Mouse (Mus musculus) splenic B cell, adult 2 months (primary cell): Measurements from ENCODE around the gene Stub1.
"Not testable (repeated sequence)": the region's sequence is repeated elsewhere in the genome, so short reads cannot be mapped to it uniquely, and the experiment has no call there.

Source experiments
- DNase-seq: peaks from one replicate; pipeline ENCODE4 v3.0.0-alpha.2; 2011; ENCODE audit warnings: low read depth, low spot score
- H3K27me3 ChIP-seq: 2 replicates; pipeline ENCODE4 v1.6.1; 2012; ENCODE audit warnings: mild to moderate bottlenecking, low read length, moderate library complexity, mixed read lengths; ENCODE audit not compliant: control insufficient read depth, poor library complexity, insufficient read depth, severe bottlenecking
- H3K36me3 ChIP-seq: 2 replicates; pipeline ENCODE4 v1.6.1; 2012; ENCODE audit warnings: mild to moderate bottlenecking, low read length, moderate library complexity, mixed read lengths; ENCODE audit not compliant: control insufficient read depth, poor library complexity, insufficient read depth, severe bottlenecking

Stub1 gene

DNA sequence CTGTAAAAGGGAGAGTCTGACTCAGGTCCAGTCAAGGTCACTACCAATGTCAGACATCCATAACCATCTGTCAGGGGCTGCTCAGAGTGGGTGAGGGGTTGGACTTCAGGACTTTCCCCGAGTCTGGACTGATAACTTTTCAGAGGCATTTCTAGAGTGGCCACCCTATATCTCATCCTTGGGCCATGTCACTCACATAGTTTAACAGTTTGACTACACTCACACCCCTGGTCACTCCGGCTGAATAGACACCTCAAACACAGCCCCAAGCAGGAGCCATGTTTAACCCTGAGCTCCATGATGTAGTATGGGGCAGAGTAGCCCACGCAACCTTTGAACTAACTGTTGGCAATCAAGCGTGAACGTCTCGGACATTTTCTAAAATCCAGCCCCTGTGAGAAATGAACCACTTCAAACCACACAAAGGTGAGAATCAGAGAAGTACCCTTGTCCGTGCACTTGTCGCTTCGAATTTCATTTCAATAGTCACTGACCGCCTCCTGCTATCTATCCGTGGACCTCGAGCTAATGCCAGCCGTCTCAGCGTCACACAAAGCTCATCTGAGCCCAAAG lies 41.0 kb upstream of the Stub1 start:
- H3K27me3 ChIP-seq: no peaks in the 10 kb centered on the region
- H3K36me3 ChIP-seq: no peaks in the 10 kb centered on the region; the same call in 1 of the 2 replicates
- no peak for DNase-seq

DNA sequence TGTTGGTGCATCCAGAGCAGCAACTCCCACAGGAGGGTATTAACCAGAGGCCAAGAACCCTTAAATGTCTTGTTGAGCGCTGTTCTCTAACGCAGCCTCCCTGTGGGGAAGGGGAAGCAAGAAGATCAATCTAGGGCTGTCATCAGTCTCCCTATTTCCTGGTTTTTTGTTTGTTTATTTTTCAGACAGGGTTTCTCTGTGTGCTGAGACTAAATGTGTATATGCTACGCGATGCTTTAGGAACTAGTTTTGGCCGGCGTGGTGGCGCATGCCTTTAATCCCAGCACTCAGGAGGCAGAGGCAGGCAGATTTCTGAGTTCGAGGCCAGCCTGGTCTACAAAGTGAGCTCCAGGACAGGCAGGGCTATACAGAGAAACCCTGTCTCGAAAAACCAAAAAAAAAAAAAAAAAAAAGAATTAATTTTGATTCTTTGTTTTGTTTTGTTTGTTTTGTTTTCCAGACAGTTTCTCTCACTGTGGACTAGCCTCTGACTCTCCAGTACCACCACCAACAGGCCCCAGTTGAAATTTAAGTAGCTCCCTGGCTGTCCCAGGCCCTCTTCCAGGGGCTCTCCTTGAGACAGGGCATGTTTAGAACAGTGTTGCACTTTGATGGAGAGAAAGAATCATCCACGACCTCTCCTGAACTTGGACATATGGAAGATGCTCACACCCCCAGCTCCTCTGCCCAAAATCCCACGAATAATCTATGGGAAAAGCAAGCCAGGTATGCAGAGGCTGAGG lies 40.4 kb upstream of the Stub1 start:
- no peaks in the 10 kb centered on the region for H3K27me3 ChIP-seq
- no peak for DNase-seq
- H3K36me3 ChIP-seq: no peaks in the 10 kb centered on the region; the same call in 1 of the 2 replicates

DNA sequence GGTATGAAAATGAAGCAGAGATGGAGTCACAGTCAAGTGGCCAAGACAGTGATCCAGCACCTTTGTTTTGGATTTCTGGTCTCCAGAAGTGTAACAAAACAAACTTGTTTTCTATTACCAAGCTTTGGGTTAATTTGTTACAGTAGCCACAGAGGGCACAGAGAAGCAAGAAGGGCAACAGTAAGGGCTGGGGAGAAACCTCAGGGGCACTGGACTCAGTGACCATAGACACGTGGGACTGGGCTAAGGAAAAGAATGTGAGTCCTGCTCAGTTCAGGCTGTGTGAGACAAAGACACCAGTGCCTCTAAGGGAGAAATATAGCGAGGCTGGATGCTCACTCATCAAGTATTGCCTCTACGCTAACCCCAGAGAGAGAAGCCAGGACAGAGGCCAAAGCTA lies 39.5 kb upstream of the Stub1 start:
- no peak for DNase-seq
- H3K27me3 ChIP-seq: no peaks in the 10 kb centered on the region
- H3K36me3 ChIP-seq: no peaks in the 10 kb centered on the region

DNA sequence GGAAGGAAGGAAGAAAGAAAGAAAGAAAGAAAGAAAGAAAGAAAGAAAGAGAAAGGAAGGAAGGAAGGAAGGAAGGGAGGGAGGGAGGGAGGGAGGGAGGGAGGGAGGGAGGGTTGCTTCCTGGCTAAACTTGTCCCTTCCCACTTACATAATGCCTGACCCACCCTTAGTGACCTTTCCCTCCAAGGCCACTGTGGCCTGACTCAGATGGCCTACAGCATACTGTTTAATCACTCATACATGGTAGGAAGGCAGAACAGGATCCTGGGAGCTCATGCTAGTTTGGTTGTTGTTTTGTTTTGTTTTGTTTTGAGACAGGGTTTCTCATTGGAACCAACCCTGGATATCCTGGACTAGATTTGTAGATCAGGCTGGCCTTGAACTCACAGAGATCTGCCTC lies 38.4 kb upstream of the Stub1 start:
- H3K36me3 ChIP-seq, H3K27me3 ChIP-seq, DNase-seq: not testable (repeated sequence)

DNA sequence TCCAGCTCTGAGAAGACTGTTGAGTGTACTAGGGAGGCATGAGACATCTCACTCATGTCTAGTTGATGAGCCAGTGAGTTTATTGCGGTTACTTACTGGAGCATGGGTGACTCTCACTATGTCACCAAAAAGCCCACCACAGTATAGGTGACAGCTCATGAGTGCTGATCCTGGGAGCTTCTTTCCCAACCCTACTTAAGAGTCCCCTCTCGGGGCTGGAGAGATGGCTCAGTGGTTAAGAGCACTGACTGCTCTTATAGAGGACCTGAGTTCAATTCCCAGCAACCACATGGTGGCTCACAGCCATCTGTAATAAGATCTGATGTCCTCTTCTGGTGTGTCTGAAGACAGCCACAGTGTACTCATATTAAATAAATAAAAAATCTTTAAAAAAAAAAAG lies 36.8 kb upstream of the Stub1 start:
- DNase-seq: no peak
- no peaks in the 10 kb centered on the region for H3K36me3 ChIP-seq
- no peaks in the 10 kb centered on the region for H3K27me3 ChIP-seq

DNA sequence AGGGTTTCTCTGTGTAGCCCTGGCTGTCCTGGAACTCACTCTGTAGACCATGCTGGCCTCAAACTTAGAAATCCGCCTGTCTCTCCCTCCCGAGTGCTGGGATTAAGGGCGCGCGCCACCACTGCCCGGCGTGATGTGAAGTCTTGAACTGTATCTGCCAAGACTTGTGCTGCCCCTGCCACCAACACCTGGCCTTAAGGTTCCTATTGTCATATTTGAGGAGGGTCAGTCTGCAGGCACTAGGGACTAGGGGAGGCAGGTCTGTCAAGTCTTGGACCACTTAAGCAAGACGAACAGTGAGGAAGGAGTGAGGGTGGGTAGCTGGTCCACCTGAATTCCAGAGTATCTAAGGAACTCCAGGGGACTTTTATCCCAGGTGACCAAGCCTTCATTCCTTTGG lies 36.3 kb upstream of the Stub1 start:
- H3K36me3 ChIP-seq: no peaks in the 10 kb centered on the region; the same call in 1 of the 2 replicates
- DNase-seq: no peak
- H3K27me3 ChIP-seq: no peaks in the 10 kb centered on the region

DNA sequence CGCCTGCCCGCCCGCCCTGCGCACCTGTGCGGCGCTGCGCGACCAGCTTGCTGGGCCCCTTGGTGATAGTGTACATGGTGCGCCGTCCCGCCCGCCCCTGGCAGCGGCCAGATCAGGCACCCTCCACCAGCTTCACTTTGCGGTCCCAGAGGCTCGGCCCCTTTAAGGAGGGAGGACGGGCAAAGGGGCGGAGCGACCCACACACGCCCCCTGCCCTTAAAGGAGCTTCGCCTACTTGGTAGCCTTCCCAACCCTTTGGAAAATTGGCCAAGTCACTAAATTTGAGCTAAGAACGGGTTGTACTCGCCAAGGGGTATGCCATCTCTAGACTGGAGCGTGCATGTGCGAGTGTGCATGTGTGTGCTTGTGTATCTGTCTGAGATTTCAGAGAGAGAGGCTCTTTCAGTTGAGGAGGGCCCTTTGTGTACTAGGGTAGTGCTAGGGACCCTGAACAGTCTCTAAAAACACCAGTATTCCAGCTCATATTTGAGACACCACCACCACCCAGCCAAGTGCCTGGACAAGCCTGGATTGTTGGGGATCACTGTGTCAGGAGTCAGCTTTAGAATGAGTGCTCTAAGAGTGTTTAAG lies 35.5 kb upstream of the Stub1 start, which contains the start of gene Mcrip2:
Mcrip2 (minus strand) TSS at position 164 of the 591 bp plus-strand sequence.
- DNase-seq: peak; percentile 58
- Histone ChIP-seq H3K27me3 (no peaks in the 10 kb centered on the region), H3K36me3 (no peaks in the 10 kb centered on the region; the same call in 1 of the 2 replicates)

DNA sequence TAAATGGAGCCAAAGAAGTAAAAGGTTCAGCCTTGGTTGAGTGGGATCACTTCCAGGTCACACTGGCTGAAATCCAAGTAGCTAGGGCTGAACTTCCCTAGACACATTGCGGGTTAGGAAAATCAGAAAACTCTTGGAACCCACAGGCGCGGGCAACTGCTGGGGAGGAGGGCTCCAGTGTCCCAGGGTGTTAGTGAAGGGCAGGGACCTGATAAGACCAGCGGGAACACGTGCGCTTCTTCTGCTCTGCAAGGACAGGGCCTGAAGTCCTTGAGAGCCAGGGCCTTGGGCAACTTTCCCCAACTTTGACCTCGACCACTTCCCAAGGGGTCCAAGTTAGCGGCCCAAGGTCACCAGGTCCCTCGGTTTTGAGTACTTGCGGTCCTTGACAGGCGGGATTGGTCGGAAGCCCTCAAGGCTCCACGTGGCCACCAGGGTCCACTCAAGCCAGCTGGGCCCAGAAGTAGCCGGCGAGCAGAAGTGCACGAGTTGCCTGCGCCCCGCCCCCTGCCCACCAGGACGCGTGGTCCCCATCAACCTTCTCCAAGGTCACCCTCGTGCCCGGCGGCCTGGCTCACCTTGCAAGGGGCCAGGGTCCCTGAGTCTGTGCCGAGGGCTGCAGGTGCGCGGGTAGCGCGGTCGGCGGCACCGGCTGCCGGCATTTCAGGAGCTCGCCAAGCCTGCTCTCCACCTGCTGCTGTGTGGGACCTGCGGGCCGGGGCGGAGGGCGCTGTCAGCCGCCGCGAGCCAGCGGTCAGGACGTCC lies 34.8 kb upstream of the Stub1 start:
- peak; percentile 20 for DNase-seq
- H3K36me3 ChIP-seq: no peaks in the 10 kb centered on the region; the same call in 1 of the 2 replicates
- no peaks in the 10 kb centered on the region for H3K27me3 ChIP-seq

DNA sequence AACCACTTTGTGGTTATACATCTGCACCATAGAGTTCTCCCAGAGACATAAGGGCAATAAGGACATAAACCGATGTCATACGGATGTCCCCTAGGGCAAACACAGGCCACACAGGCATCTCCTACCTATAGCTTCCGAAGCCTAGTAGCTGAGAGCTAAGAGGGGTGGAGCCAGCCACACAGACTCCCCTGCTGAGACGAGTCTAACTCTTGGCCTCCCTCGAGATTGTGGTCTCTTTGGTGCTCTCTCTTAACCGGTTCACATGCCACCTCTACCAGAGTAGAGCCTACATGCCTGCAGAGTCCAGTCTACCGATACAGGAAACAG lies 34.3 kb upstream of the Stub1 start:
- H3K27me3 ChIP-seq: no peaks in the 10 kb centered on the region
- no peaks in the 10 kb centered on the region; the same call in 1 of the 2 replicates for H3K36me3 ChIP-seq
- DNase-seq: no peak

DNA sequence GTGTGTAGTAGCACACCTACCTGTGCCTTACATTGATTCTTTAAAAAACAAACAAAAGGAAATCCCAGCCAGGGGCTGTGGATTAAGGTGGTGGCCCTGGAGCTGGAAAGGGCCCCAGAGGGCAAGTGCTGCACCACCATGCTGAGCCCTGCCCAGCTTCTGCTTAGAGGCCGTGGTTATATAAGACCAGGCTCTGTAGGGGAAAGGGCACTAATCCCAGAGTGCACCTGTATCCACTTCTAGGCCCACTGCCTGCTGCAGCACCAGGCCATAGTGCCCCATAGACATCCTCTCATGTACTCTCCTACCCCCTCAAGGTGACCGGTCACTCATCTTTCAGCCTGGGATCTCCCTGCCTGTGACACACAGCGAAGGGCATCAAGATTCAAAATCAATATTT lies 33.0 kb upstream of the Stub1 start:
- H3K36me3 ChIP-seq: no peaks in the 10 kb centered on the region; the same call in 1 of the 2 replicates
- H3K27me3 ChIP-seq: no peaks in the 10 kb centered on the region
- no peak for DNase-seq

DNA sequence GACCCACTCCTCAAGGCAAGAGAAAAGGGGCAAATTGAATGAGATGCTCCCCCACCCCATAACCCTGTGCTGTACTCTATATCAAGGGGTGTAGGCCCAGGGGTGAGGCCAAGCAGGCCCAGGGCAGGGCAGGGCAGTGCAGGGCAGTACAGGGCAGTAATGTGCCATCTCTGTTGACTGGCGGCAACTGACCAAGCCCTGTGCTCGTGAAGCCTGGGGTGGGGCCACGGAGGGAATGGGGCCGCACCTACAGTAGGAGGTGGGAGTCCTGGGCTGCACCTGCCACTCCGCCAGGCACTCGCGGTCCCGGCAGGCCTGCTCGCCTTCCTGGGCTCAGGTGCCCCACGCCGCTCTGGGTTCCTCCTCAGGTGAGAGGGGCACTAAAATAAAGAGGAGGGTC lies 32.1 kb upstream of the Stub1 start:
- Histone ChIP-seq H3K27me3 (no peaks in the 10 kb centered on the region), H3K36me3 (no peaks in the 10 kb centered on the region; the same call in 1 of the 2 replicates)
- DNase-seq: no peak

DNA sequence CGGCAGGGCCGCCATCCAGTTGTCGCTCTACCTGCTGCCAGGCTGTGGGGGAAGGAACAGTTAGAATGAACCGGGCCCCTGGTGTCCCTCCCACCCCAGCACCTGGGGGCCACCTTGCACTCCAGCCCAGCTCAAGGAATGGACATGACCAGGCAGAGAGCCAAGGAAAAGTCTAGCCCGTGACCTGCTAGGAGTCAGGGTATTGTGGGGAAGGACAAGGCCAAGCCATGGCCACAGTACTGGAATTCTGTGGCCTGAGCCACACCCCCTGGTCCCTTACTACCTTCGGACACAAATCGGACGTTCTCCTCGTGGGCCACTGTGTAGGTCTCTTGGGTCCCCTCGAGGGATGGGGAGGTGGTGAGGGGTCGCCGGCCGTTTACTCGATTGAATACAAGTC lies 31.1 kb upstream of the Stub1 start:
- H3K27me3 ChIP-seq: no peaks in the 10 kb centered on the region
- H3K36me3 ChIP-seq: no peaks in the 10 kb centered on the region; the same call in 1 of the 2 replicates
- no peak for DNase-seq

DNA sequence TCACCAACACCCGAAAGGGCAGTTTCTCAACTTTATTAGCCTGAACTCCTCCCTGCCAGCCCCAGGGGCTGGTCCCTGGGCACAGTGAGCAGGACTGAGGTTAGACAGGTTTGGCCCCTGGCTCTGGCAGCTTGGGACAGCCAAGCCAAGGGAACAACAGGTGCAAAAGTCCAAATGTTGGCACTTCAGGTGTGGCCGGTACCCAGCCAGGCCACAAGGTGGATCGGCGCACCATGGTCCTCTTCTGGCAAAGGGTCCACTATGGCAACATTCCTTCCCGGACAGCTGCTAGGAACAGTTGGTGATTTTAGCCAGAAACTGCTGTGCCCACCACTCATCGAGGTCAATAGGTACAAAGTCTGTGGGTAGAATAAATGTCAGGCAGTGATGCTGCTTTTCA lies 30.5 kb upstream of the Stub1 start:
- no peak for DNase-seq
- Histone ChIP-seq H3K36me3 (no peaks in the 10 kb centered on the region; the same call in 1 of the 2 replicates), H3K27me3 (no peaks in the 10 kb centered on the region)

DNA sequence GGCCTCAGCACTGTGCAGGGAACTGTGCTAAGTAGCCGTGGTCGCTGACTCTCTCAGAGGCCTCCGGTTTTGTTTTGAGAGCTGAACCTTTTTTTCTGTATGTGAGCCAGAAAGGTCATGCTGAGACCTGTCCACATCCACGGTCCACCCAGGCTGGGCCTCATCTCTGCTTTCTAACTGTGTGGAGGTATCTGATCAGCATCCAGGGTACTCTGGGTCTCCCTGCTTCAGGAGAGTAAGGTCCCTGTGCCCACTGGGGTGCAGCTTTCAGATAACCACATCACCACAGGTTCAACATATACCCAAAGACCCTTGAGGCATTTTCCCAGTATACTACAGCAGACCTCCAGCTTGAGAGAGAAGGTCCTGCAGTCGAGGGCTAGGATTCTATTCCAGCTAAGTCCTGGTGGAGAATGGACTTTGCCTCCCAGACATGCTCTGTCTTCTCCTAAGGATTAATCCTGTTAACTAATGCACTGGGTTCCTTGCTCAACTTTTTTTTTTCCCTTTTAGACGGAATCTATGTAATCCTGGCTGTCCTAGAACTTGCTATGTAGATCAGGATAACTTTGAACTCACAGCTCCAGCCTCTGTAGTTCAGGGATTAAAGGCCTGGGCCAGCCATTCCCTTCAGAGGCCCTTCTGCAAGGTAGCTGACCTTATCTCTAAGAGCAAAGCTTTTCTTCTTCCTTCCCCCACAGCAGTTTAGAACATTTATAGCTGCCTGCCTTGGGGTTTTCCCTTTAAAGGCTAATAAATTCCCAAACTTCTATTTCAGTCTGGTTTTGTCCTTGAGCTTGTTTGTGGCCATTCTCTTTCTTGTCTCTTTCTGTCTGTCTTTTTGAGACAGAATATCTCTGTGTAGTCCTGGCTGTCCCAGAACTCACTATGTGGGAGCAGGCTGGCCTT lies 28.8 kb upstream of the Stub1 start:
- H3K36me3 ChIP-seq: no peaks in the 10 kb centered on the region; the same call in 1 of the 2 replicates
- no peak for DNase-seq

More for the DNA sequence above, 28.8 kb upstream of the Stub1 start:
- no peaks in the 10 kb centered on the region for H3K27me3 ChIP-seq
